Mouse (Mus musculus) cortical plate, adult 2 months (tissue): ENCODE data around the gene Sult1a1. TPM values are rescaled to one million over a fixed set of nuclear protein-coding genes. Genes with fewer than 3 reads are reported as not detected.
"Not testable (repeated sequence)": the region's sequence is repeated elsewhere in the genome, so short reads cannot be mapped to it uniquely, and the experiment has no call there.

ENCODE experiments used
- H3K27ac ChIP-seq: fragments of 200-500 bp; 2 replicates; pipeline ENCODE4 v1.5.1; 2012; ENCODE audit warnings: low read length, control low read depth, inconsistent platforms; ENCODE audit not compliant: insufficient read depth
- H3K4me1 ChIP-seq: fragments of 200-500 bp; 2 replicates; pipeline ENCODE4 v1.6.1; 2011; ENCODE audit warnings: low read length; ENCODE audit not compliant: control insufficient read depth, insufficient read depth
- H3K4me3 ChIP-seq: fragments of 200-500 bp; 2 replicates; pipeline ENCODE4 v1.5.1; 2011; ENCODE audit warnings: mild to moderate bottlenecking, low read length, control low read depth; ENCODE audit not compliant: insufficient read depth
- CTCF ChIP-seq: fragments of 200-500 bp; IDR thresholded peaks from 2 replicates; pipeline ENCODE4 v1.5.1; 2011; ENCODE audit warnings: mild to moderate bottlenecking, control low read depth, low read length; ENCODE audit not compliant: insufficient read depth; ENCODE audit errors: extremely low read depth
- POLR2A ChIP-seq: fragments of 200-500 bp; IDR thresholded peaks from 2 replicates; pipeline ENCODE4 v1.6.1; 2011; ENCODE audit warnings: mild to moderate bottlenecking, low read length, control low read depth; ENCODE audit not compliant: insufficient read depth; ENCODE audit errors: extremely low read depth
- polyA plus RNA-seq: library from polyadenylated mRNA; depleted of rRNA; stranded (reverse); fragments of >200 nt; gene quantifications from 2 replicates; pipeline ENCODE4 v1.2.3, GENCODE M21; 2012

The Sult1a1 gene
- polyA plus RNA-seq, 1 experiment = 14.1 TPM

DNA sequence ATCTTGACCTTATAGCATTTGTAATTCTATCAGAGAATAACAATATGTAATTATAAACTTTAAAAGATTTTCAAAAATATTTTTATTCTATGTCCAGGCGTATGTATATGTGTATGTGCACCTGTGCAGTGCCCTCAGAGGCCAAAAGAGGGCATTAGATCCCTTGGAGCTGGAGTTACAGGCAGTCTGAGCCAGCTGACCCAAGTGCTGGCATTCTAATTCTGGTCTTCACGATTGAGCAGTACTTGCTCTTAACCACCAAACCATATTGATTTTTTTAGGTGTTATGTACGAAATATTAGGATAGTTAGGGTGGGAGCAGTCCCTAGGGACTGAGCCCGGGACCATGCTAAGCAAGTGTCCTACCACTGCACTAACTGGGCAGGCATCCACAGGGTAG, 27.7 kb downstream of the Sult1a1 start:
- Histone ChIP-seq H3K4me3 (no peak overlapping the region; the same call in 1 of the 2 replicates), H3K4me1 (no peaks in the 10 kb centered on the region), H3K27ac (no peak overlapping the region)
- TF ChIP-seq CTCF (no peak), POLR2A (no peak)

- Histone ChIP-seq H3K4me3 (no peak overlapping the region), H3K4me1 (no peaks in the 10 kb centered on the region), H3K27ac (no peak overlapping the region)
- TF ChIP-seq POLR2A (no peak), CTCF (no peak)
Measured at GRCm38 (mm10) chr7:126645708-126646107, 30.5 kb downstream of the Sult1a1 start.

GRCm38 (mm10) chr7:126644914-126645313, 31.3 kb downstream of the Sult1a1 start:
- H3K4me1 ChIP-seq = no peaks in the 10 kb centered on the region
- no peak overlapping the region for H3K4me3 ChIP-seq
- H3K27ac ChIP-seq = no peak overlapping the region
- TF ChIP-seq POLR2A (no peak), CTCF (no peak)

- no peak overlapping the region for H3K4me3 ChIP-seq
- H3K27ac ChIP-seq = no peak overlapping the region
- TF ChIP-seq CTCF (no peak), POLR2A (no peak)
- H3K4me1 ChIP-seq = no peaks in the 10 kb centered on the region
Measured at GRCm38 (mm10) chr7:126644345-126644744, 31.9 kb downstream of the Sult1a1 start.

- H3K4me3 ChIP-seq = not testable (repeated sequence)
Measured at GRCm38 (mm10) chr7:126643244-126643617, 33.0 kb downstream of the Sult1a1 start.

GRCm38 (mm10) chr7:126642545-126643243, 33.5 kb downstream of the Sult1a1 start:
- Histone ChIP-seq H3K4me1 (no peaks in the 10 kb centered on the region), H3K27ac (no peak overlapping the region), H3K4me3 (no peak overlapping the region)
- TF ChIP-seq POLR2A (no peak), CTCF (no peak)

More at GRCm38 (mm10) chr7:126643244-126643617, 33.0 kb downstream of the Sult1a1 start:
- H3K27ac ChIP-seq, H3K4me1 ChIP-seq: not testable (repeated sequence)
- peak; percentile 48 for TF ChIP-seq CTCF

- Histone ChIP-seq H3K4me1 (no peaks in the 10 kb centered on the region), H3K4me3 (no peak overlapping the region), H3K27ac (no peak overlapping the region)
- TF ChIP-seq CTCF = peak; percentile 79
- no peak for TF ChIP-seq POLR2A
Measured at GRCm38 (mm10) chr7:126636733-126637520, 39.3 kb downstream of the Sult1a1 start.

- no peak for TF ChIP-seq CTCF
- no peak for TF ChIP-seq POLR2A
- Histone ChIP-seq H3K4me3 (no peak overlapping the region), H3K27ac (no peak overlapping the region), H3K4me1 (no peaks in the 10 kb centered on the region)
Measured at GRCm38 (mm10) chr7:126635375-126635774, 40.9 kb downstream of the Sult1a1 start.

- Histone ChIP-seq H3K4me3 (no peak overlapping the region), H3K4me1 (no peaks in the 10 kb centered on the region), H3K27ac (no peak overlapping the region)
- TF ChIP-seq CTCF (no peak), POLR2A (no peak)
Measured at GRCm38 (mm10) chr7:126632478-126632877, 43.8 kb downstream of the Sult1a1 start.
